Mouse (Mus musculus) testis, adult 2 months (tissue): ENCODE measurements around the gene Gm29564. TPM values are rescaled to one million over a fixed set of nuclear protein-coding genes. Genes with fewer than 3 reads are reported as not detected.
"Not testable (repeated sequence)": the region's sequence is repeated elsewhere in the genome, so short reads cannot be mapped to it uniquely, and the experiment has no call there.

Source experiments
- H3K27ac ChIP-seq: fragments of 200-500 bp; 2 replicates; pipeline ENCODE4 v1.5.1; 2012; ENCODE audit warnings: low read depth, low read length; ENCODE audit not compliant: control insufficient read depth, insufficient read depth
- H3K27me3 ChIP-seq: fragments of 200-500 bp; 2 replicates; pipeline ENCODE4 v1.6.1; 2012; ENCODE audit warnings: mild to moderate bottlenecking, low read length, moderate library complexity; ENCODE audit not compliant: control insufficient read depth, insufficient read depth
- H3K36me3 ChIP-seq: fragments of 200-500 bp; 2 replicates; pipeline ENCODE4 v1.6.1; 2012; ENCODE audit warnings: mild to moderate bottlenecking, low read length; ENCODE audit not compliant: control insufficient read depth, insufficient read depth
- H3K4me1 ChIP-seq: fragments of 200-500 bp; 2 replicates; pipeline ENCODE4 v1.6.1; 2012; ENCODE audit warnings: low read length; ENCODE audit not compliant: control insufficient read depth, insufficient read depth
- H3K4me3 ChIP-seq: fragments of 200-500 bp; 2 replicates; pipeline ENCODE4 v1.5.1; 2012; ENCODE audit warnings: low read depth, mild to moderate bottlenecking, low read length, moderate library complexity, mixed read lengths; ENCODE audit not compliant: control insufficient read depth
- polyA plus RNA-seq: library from polyadenylated mRNA; depleted of rRNA; stranded (reverse); fragments of >200 nt; gene quantifications from 2 replicates; pipeline ENCODE4 v1.2.3, GENCODE M21; 2012; rRNA removed

Gene Gm29564
- 0.17 and 0.19 TPM in 2 replicates for polyA plus RNA-seq

DNA sequence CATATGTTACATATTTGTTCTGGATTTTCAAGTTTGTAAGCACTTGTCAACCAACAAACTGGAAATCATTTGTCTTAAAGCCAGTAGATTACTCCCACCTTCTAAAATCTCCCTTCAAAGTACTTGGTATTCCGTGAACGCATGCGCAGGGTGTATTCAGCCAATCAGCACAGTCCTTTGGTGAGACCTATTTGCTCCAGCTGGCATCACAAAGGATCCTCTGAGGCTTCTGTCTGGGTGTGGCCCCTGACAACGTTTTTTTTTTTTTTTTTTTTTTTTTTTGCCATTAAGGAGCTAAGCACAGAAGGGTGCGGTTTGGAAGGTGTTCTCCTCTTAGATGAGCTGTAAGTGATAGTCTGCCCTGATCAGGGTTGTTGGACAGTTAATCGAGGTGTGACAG lies at the start of gene Gm29564:
Gene Gm29564, plus strand, starts transcription at position 301 of the 400 bp plus-strand sequence.
- not testable (repeated sequence) for H3K36me3 ChIP-seq, H3K27me3 ChIP-seq, H3K27ac ChIP-seq, H3K4me1 ChIP-seq, H3K4me3 ChIP-seq

Other genes starting within 250 kb of the Gm29564 start
- gene Gm20867, start 249.8 kb upstream of the Gm29564 start, polyA plus RNA-seq: not detected in 2 replicates